Mouse (Mus musculus): Measurements from ENCODE around the gene Zc3h12c.

Gene Zc3h12c

GRCm38 (mm10) chr9:52167863-52168685, at the start of gene Zc3h12c:
Gene Zc3h12c (minus strand): TSS chr9:52168572.
- peak; percentile 78 for DNase-seq

DNA sequence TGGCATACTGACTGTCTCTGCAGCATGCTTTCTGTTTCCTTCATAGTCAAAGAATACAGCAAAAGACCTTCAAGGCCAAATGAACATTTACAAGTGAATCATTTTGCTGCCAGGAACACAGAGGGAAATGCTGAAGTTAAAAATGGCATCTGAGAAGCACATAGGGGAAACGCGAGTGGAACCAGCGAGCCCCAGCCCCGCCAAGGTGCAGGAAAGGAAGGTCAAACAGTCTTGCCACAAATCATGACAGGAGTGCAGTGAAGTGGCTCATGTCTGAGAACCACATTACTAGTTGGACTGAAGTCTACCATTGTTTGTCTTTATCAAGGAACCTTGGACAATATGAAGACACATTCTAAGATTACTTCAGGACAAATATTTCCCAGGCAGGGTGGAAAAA, 49.3 kb upstream of the Zc3h12c start:
- peak; percentile 52 for DNase-seq

- no peak for DNase-seq
Measured at GRCm38 (mm10) chr9:52215291-52215690, 46.9 kb upstream of the Zc3h12c start.

DNA sequence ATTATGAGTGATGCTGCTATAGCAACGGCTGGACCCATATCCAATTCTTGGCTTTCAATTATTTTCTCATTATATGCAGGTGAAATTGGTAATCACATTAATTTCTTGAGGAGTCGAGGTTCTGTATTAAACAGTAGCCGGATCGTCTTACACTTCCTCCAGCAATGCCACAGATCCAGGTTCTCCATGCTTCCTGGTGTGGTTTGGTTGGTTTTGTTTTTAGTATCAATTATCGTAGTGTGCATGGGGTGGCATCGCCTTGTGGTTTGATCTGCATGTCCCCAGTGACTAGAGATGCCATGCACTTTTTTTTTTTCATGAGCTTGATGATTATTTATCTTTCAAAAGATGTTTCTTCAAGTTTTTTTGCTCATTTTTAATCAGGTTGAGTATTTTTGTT, 44.0 kb upstream of the Zc3h12c start:
- DNase-seq: no peak

DNA sequence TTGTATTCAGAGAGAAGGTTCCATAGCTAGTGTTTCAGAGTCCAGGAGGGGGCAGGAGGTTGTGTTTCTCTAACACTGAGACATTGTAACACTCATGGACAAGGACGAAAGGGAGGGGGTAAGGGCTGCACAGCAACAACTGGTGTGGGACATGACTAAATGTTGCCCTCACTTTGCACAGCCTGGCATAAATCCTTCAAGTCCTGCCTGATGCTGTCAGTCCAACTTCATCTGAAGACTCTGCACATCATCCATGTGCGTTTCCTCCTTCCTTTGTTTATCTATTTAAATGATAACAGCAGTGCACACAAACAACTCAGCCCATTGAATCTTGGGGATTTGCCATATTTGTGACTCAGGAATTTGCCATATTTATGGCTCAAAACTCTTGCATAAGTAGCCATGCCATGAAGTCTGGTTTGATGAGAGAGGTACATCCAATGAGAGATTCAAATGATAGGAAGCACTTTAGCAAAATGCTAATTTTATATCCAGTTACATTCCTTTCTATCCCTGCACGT, 40.2 kb upstream of the Zc3h12c start:
- DNase-seq: no peak

DNA sequence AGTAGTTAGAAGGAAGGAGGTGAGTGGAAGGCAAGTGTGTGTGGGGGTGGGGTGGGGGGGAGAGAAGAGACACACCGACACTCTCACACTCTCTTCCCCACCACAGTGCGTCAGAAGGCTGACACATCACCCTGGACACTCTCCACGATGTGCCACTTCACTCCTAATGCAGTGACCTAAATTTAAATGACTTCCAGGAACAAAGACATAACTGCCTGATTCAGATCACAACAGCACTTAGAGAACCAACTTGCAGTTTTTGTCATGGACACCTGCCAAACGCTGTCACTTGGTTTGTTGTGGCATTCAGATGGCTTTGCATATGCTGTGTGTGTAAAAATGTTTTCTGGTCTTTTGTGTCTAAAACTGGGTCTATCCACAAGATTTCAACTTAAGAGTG, 34.8 kb upstream of the Zc3h12c start:
- no peak for DNase-seq

GRCm38 (mm10) chr9:52200271-52200670, 31.9 kb upstream of the Zc3h12c start:
- DNase-seq: no peak

DNA sequence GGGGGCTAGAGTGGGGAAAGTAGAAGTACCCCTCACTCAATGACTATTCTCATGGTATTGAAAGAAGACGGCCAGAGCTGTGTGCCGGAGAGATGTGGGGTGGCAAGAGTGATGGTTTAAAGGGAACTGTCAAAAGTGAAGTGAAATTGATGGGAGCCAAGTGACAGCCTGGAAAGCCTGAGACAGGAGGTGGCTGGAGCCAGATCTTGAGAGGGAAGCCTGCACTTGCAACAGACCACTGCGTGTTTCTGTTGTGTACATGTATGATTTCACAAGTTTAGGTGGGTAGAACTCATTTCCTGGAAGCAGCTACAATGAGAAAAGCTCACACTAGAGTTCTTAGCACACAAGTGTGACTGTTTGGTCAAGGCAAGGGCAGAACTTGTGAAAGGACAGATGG, 27.5 kb upstream of the Zc3h12c start:
- no peak for DNase-seq

DNA sequence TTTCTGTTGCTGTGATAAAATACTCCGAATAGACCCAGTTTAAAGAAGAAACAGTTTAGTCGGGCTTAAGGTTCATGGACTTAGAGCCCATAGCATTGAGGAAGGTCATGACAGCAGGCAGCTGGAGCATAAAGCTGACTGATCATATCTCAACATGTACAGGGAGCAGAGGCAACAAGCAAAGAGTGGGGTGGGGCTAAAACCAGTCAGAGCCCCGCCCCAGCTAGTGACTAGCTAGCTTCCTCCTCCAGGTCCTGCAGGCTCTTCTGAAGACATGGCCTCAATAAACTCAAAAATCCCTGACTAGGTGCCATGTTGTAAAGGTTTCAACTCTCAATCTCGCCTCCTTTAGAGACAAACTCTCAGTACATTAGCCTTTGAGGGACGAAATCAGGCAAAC, 25.5 kb upstream of the Zc3h12c start:
- no peak for DNase-seq

- DNase-seq: no peak
Measured at GRCm38 (mm10) chr9:52190907-52191306, 22.5 kb upstream of the Zc3h12c start.

- DNase-seq: no peak
Measured at GRCm38 (mm10) chr9:52188106-52188505, 19.7 kb upstream of the Zc3h12c start.

- DNase-seq: no peak
Measured at GRCm38 (mm10) chr9:52186296-52186941, 18.0 kb upstream of the Zc3h12c start.

GRCm38 (mm10) chr9:52181419-52181818, 13.0 kb upstream of the Zc3h12c start:
- no peak for DNase-seq

GRCm38 (mm10) chr9:52180851-52181250, 12.5 kb upstream of the Zc3h12c start:
- DNase-seq: no peak

DNA sequence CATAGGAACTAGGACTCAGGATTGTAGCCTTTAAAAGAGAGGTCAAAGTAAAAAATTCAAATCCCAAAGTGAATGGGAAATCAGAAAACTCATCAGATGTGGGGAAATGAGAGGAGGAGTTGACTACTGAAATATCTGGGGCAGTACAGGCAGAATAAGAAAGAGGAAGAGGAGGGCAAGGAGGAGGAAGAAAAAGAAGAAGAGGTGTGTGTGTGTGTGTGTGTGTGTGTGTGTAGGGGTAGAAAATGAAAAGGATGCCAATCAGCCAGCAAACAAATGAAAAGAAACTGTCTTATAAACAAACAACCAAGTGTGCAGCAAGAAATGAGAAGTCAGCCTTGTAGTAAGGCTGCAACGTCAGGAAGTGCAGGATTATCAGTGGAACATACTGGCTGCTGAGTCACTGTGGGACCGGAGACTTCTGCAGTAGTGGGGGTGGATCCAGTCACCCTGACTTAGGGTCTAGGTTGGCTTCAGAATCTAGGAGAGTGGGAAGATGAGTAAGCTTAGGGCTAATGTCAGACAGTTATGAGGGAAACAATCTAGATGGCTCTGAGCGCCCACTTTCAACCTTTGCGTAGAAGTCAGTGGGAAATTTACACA, 7.0 kb upstream of the Zc3h12c start:
- DNase-seq: no peak

DNA sequence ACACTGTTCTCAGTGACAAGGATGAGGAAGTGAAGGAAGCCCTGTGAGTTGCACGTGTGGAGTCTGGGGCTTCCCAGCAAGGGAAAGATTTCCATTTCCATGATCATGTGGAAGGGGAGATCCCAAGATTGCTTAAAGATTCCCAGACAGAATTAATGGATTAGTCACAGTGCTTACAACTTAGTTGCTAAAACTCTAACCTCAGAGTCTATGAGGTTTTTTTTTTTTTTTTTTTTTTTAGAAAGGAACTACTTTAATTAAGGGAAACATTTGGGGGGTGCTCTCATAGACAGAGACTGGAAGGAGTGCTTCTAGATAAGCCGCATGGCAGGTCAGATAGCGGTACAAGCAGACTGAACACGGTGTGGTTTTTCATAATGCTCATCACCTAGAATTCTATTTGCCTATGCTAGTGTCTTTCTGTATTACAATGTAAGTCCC, 6.3 kb upstream of the Zc3h12c start:
- no peak for DNase-seq

DNA sequence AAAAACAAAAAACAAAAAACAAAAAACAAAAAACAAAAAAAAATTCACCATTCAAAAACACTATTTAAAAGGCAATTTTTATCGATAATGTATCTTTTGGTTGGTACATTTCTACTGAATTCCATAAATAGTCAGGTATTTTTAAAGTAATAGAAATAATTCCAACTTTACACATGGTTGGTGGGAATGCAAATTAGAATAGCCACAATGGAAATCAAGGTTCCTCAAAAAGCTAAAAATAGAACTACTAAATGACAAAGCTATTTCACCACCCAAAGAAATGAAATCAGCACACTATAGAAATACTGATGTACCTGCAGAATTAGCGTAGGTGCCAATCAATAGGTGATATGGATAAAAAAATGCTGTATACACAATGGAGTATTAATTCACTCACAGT, 5.6 kb upstream of the Zc3h12c start:
- DNase-seq: no peak

DNA sequence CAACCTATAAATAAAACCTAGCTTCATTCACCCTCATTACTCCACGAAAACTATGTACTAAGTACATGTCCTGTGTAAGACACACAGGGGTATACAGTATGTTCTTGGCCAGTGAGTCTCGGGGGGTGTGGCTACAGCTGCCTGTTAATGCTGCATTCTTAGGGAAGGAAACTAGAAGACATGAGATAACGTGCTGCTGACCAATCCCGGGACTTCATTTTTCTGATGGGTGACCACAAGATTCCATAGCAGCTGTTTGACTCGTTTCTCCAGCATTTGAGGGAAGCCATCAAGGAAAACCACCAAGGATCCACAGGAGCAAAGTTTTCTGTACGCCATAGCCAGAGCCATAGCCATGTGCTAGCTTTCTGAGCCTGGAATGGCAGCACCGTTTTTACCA, 4.2 kb upstream of the Zc3h12c start:
- no peak for DNase-seq

DNA sequence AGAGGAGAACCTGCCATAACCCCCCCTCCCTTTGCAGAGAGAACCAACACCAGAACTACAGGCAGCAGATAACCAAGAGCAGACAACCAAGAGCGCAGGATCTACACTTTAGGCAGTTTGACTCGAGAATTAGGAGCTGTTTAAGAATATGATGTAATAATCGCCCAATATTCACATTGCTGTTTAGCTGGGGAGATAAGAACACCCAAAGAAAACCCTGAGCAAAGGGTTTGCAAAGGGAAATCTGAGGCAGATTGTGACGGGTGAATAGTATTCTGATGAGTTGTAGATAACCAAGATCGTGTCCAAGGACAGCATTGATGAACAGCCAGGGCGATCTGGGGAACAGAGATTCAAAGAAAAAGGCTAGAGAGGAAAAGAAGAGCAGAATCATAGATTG, 2.3 kb upstream of the Zc3h12c start:
- no peak for DNase-seq

GRCm38 (mm10) chr9:52170131-52170530, 1.8 kb upstream of the Zc3h12c start:
- no peak for DNase-seq

DNA sequence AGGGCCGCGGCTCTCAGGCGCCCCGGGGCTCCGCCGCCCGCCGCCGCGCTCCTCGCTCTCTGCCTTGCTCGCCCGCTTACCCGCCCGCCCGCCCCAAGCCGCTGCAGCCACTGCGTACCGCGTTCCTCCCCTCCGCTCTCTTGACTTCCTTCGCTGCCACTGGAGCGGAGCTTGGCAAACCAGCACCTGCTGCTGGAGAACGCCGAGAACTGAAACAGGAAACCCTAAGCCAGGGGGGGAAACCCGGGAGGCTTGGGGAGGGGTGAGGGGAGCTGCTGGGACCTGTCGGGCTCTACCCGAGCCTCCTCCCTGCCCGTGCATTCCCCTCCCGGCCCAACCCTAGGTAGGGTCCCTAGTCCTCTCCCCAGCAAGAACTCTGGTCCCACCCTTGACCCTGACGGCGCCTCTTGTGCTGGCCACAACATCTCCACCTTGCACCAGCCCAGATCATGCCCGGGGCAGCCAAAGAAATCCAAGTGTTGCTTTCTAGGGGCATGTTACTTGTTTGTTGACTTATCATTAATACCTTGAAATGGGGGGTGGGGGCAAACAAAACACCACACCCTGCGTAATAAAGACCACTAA, 406 bp upstream of the Zc3h12c start:
- peak; percentile 88 for DNase-seq

- DNase-seq: no peak
Measured at GRCm38 (mm10) chr9:52167506-52167862, 888 bp downstream of the Zc3h12c start.

- no peak for DNase-seq
Measured at GRCm38 (mm10) chr9:52167084-52167483, 1.3 kb downstream of the Zc3h12c start.

DNA sequence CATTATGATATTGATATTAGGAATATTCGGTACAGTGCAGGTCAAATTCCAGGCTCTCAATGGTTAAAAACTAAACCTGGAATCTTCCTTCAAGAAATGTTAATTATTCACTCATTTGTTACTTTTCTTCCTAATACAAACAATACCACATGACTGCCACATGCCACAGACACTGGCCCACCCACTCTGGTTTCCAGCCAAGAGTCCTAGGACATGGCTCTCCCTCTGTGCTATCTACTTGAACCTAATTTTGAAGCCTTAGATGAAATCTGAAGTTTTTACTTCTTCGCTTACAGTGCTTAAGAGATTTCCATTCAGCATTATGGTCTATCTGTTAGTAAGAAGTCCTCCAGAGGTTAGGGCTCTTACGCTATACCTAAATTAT, 2.7 kb downstream of the Zc3h12c start:
- DNase-seq: peak; percentile 79

Data from kidney, postnatal 10 days (tissue).